Mouse (Mus musculus) G1E (cell line): ENCODE data around the gene Arl8b. TPM values are rescaled to one million over a fixed set of nuclear protein-coding genes. Genes with fewer than 3 reads are reported as not detected.

ENCODE experiments used
- ATAC-seq: 2 replicates; pipeline ENCODE4 v1.8.0; 2016; ENCODE audit warnings: mild to moderate bottlenecking; ENCODE audit not compliant: insufficient number of reproducible peaks, poor library complexity, low FRiP score, severe bottlenecking; ENCODE audit errors: extremely low read depth
- DNase-seq: peaks from one replicate; pipeline ENCODE4 v3.0.0; 2012; ENCODE audit warnings: low spot score
- H3K27me3 ChIP-seq: 2 replicates; pipeline ENCODE4 v1.6.1; 2012; ENCODE audit warnings: mild to moderate bottlenecking, low read length, inconsistent platforms; ENCODE audit not compliant: insufficient read depth
- H3K36me3 ChIP-seq: replicated peaks from 2 replicates; pipeline ENCODE3; 2012; ENCODE audit warnings: mild to moderate bottlenecking, inconsistent platforms
- H3K4me1 ChIP-seq: 2 replicates; pipeline ENCODE4 v1.6.1; 2012; ENCODE audit warnings: low read depth, low read length, inconsistent platforms, mixed read lengths; ENCODE audit not compliant: insufficient read depth
- H3K4me3 ChIP-seq: 2 replicates; pipeline ENCODE4 v1.5.1; 2012; ENCODE audit warnings: low read depth, mild to moderate bottlenecking, inconsistent platforms, low read length, moderate library complexity, mixed read lengths
- H3K9me3 ChIP-seq: replicated peaks from 2 replicates; pipeline ENCODE4 v1.6.1; 2012; ENCODE audit warnings: inconsistent platforms
- CTCF ChIP-seq: IDR thresholded peaks from 2 replicates; pipeline ENCODE4 v1.5.1; 2012; ENCODE audit warnings: low read depth, low read length, inconsistent platforms, mixed read lengths
- GATA1 ChIP-seq: IDR thresholded peaks from 2 replicates; pipeline ENCODE4 v1.6.1; 2012; ENCODE audit warnings: borderline replicate concordance, low read length, inconsistent platforms, mixed read lengths
- GATA2 ChIP-seq: IDR thresholded peaks from 2 replicates; pipeline ENCODE4 v1.6.1; 2012; ENCODE audit warnings: low read depth, low read length, inconsistent platforms, borderline replicate concordance
- POLR2AphosphoS5 ChIP-seq: IDR thresholded peaks from 2 replicates; pipeline ENCODE4 v1.6.1; 2012; ENCODE audit warnings: low read depth, low read length, inconsistent platforms; ENCODE audit not compliant: insufficient replicate concordance
- TAL1 ChIP-seq: conservative IDR thresholded peaks from 2 replicates; pipeline ENCODE4 v1.6.1; 2012; ENCODE audit warnings: low read depth, low read length, inconsistent platforms, mixed read lengths
- polyA plus RNA-seq: library from polyadenylated mRNA; stranded (reverse); fragments of >175 nt; gene quantifications from 2 replicates; pipeline ENCODE4 v1.2.3, GENCODE M21; 2012
- total RNA-seq, 2 experiments: library from RNA; stranded (forward) in 1 of 2; stranded (reverse) in 1 of 2; fragments of 200-1000 nt in 1 of 2; fragments of >200 nt in 1 of 2; fragmentation: Nextera tagmentation in 1 of 2; gene quantifications; 2 replicates each; pipeline ENCODE4 v1.2.3; 2014 to 2017

Gene Arl8b
- 400 and 537 TPM in 2 replicates for total RNA-seq (2014; fragmentation: Nextera tagmentation)
- 168 and 207 TPM in 2 replicates for total RNA-seq (2017)
- 18.8 and 20.9 TPM in 2 replicates for polyA plus RNA-seq

GRCm38 (mm10) chr6:108782526-108783183, at the start of gene Arl8b:
Gene Arl8b, plus strand, starts transcription at chr6:108783099.
- H3K4me1 ChIP-seq = peaks cover 63% of the 10 kb centered on the region
- no peaks in the 10 kb centered on the region for H3K9me3 ChIP-seq
- H3K36me3 ChIP-seq = peaks cover 22% of the 10 kb centered on the region
- H3K27me3 ChIP-seq = no peaks in the 10 kb centered on the region
- DNase-seq (peak; percentile 80), ATAC-seq (peak; percentile 46)
- TF ChIP-seq TAL1 (no peak), CTCF (peak; percentile 56)
- peak within 1 kb of the TSS; percentile 100 for H3K4me3 ChIP-seq

- Histone ChIP-seq H3K4me1 (no peaks in the 10 kb centered on the region), H3K4me3 (no peak overlapping the region), H3K9me3 (no peaks in the 10 kb centered on the region), H3K27me3 (no peaks in the 10 kb centered on the region; the same call in 1 of the 2 replicates), H3K36me3 (no peaks in the 10 kb centered on the region)
- DNase-seq (no peak), ATAC-seq (peak; percentile 63; the same call in 1 of the 2 replicates)
- no peak for TF ChIP-seq POLR2AphosphoS5
- TF ChIP-seq TAL1 = no peak
- TF ChIP-seq GATA1 = no peak
- no peak for TF ChIP-seq GATA2
- peak; percentile 26; the same call in 1 of the 2 replicates for TF ChIP-seq CTCF
Measured at GRCm38 (mm10) chr6:108735910-108736750, 46.8 kb upstream of the Arl8b start.

GRCm38 (mm10) chr6:108738463-108739203, 44.3 kb upstream of the Arl8b start:
- TF ChIP-seq GATA2 (no peak), TAL1 (no peak), POLR2AphosphoS5 (no peak), CTCF (no peak), GATA1 (no peak)
- Histone ChIP-seq H3K4me1 (no peaks in the 10 kb centered on the region), H3K9me3 (no peaks in the 10 kb centered on the region), H3K4me3 (no peak overlapping the region), H3K36me3 (no peaks in the 10 kb centered on the region), H3K27me3 (no peaks in the 10 kb centered on the region; the same call in 1 of the 2 replicates)
- ATAC-seq = no peak
- no peak for DNase-seq

- ATAC-seq = no peak; the same call in 1 of the 2 replicates
- Histone ChIP-seq H3K4me1 (no peaks in the 10 kb centered on the region), H3K9me3 (no peaks in the 10 kb centered on the region), H3K27me3 (no peaks in the 10 kb centered on the region; the same call in 1 of the 2 replicates), H3K4me3 (no peak overlapping the region), H3K36me3 (no peaks in the 10 kb centered on the region)
- DNase-seq = no peak
- TF ChIP-seq GATA1 = no peak
Measured at GRCm38 (mm10) chr6:108740579-108740978, 42.3 kb upstream of the Arl8b start.

GRCm38 (mm10) chr6:108743730-108744129, 39.2 kb upstream of the Arl8b start:
- DNase-seq = no peak
- no peak overlapping the region for H3K4me3 ChIP-seq
- no peaks in the 10 kb centered on the region for H3K36me3 ChIP-seq
- H3K4me1 ChIP-seq = no peaks in the 10 kb centered on the region
- peaks cover under 1% of the 10 kb centered on the region for H3K27me3 ChIP-seq
- TF ChIP-seq TAL1 (no peak), GATA2 (no peak), GATA1 (no peak), CTCF (no peak), POLR2AphosphoS5 (no peak)
- ATAC-seq = no peak
- no peaks in the 10 kb centered on the region for H3K9me3 ChIP-seq

GRCm38 (mm10) chr6:108751324-108751723, 31.6 kb upstream of the Arl8b start:
- ATAC-seq (no peak), DNase-seq (no peak)
- TF ChIP-seq GATA2 (no peak), CTCF (no peak), POLR2AphosphoS5 (no peak), TAL1 (no peak), GATA1 (no peak)
- Histone ChIP-seq H3K27me3 (peaks cover 12% of the 10 kb centered on the region), H3K4me1 (peaks cover 2% of the 10 kb centered on the region; the same call in 1 of the 2 replicates), H3K9me3 (no peaks in the 10 kb centered on the region), H3K4me3 (no peak overlapping the region), H3K36me3 (no peaks in the 10 kb centered on the region)
